Mouse (Mus musculus) brain, embryonic 18.5 days (tissue): ENCODE results near the gene Cyfip2.

ENCODE experiments used
- DNase-seq: peaks from one replicate; pipeline ENCODE4 v3.0.0-alpha.2; 2012; ENCODE audit warnings: low read depth, low spot score

Gene Cyfip2

GRCm38 (mm10) chr11:46236976-46237375 lies 75.7 kb downstream of the Cyfip2 start:
- no peak for DNase-seq

DNA sequence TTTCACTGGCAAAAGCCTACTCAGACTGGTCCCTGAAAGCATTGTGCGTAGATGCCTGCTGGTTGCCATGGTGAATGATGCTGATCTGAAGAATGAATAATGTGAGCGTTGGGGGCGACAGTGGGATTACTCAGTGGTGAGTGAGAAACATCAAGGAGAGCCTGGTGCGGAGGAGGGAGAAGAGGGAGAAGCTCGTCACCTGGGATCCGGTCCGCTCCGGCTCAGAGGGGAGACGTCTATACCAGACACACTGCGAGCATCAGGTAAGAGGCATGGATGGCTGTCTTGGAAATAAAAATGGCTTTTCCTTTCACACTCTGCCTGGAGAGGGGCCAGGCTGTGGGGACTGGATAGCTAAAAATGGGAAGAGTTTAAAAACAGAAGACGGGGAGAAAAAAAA lies 77.3 kb downstream of the Cyfip2 start, which contains the start of gene Fndc9:
Fndc9 (plus strand) TSS at position 198 of the 400 bp plus-strand sequence.
- peak; percentile 69 for DNase-seq

- no peak for DNase-seq
Observed at GRCm38 (mm10) chr11:46233966-46234365, 78.7 kb downstream of the Cyfip2 start.

GRCm38 (mm10) chr11:46232803-46233202 lies 79.9 kb downstream of the Cyfip2 start:
- DNase-seq, result no peak

DNA sequence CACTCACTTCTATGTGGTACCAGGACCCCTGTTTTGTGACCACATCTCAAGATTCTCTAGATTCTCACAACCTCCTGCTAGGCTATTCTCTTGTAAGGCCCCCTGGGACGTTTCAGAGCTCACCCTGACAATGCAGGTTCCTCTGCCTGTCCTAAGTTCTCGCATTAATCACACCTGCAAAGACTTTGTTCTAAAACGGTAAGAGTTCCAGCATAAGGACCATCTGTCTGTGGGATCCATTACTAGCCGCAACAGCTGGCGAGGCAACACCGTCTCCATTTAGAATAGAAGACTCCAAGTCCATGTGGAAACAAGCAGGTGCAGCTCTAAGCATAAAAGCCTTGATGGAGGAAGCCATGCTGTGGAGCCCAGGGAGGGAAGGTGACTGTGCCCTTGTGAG lies 82.5 kb downstream of the Cyfip2 start:
- no peak for DNase-seq

GRCm38 (mm10) chr11:46225345-46225744 lies 87.3 kb downstream of the Cyfip2 start:
- DNase-seq, result no peak

DNA sequence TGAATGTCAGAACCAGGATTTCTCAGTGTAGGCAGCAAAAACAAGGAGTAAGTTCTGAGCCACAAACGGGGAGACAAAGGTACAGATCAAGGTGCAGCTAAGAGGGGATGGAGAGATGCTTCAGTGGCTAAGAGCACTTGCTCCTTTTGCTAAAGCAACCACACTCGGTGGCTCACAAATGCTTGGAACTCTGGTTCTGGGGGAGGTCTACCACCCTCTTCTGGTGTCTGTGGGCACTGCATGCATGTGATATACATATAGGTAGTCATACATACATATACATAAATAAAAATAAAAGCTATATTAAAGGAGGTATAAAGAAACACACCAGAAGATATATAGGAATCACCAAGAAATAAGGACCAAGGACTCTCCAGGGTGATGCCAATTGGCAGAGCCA lies 89.1 kb downstream of the Cyfip2 start:
- no peak for DNase-seq

- DNase-seq, result no peak
Observed at GRCm38 (mm10) chr11:46220211-46220610, 92.4 kb downstream of the Cyfip2 start.

GRCm38 (mm10) chr11:46219380-46219779 lies 93.3 kb downstream of the Cyfip2 start:
- DNase-seq, result no peak

GRCm38 (mm10) chr11:46218584-46218983 lies 94.1 kb downstream of the Cyfip2 start:
- no peak for DNase-seq

DNA sequence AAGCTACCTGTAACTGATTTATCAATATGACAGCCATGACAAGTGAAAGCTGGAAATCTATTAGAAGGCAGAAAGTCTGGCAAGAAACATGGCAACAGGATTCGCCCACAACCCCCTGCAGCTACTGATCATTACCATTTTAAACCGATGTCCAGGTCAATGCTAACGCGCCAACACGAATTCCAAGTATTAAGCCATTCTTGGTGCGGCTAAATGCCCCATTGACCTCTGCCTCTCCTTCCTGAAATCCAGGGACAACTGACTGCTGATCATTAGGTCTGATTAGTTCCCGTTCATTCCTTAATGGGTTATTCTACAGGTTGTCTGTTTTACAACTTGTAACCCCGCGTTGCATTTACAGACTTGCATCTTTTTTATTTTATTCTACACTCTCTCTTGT lies 95.0 kb downstream of the Cyfip2 start:
- no peak for DNase-seq

DNA sequence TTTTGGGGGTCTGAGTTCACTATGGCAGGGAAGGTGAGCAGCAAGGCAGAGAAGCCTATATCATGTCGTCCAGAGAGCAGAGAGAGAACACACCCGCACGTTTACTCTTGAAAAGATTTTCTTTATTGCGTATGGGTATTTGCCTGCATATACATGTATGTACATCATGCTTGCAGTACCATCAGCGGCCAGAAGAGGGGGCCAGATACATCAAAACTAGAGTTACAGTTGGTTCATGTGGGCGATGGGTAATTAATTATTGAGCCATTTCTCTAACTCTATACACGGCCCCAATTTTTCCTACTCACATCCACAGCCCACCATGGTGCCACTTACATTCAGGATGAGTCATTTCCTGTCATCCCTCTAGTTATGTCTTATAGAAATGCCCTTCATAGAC lies 96.0 kb downstream of the Cyfip2 start:
- DNase-seq, result no peak

DNA sequence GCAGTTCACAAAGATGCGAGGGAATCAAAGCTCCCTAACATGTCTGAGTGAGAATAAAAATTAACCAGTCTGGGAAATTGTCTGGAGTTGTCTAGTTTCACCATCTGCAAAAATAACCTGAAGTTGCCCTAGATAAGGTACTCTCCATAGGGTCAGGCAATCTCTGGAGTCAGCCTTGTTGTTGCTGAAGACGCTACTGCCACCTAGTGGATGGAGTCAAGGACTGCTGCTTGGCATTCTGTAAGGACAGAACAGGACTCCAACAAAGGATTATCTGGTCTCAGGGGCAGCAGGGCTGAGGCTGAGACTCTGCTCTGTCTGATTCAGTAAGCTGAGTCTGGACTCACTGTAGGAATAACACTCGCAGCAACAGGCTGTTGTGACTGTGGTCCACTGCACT lies 97.3 kb downstream of the Cyfip2 start:
- peak; percentile 74 for DNase-seq

GRCm38 (mm10) chr11:46214368-46215230 lies 98.1 kb downstream of the Cyfip2 start:
- DNase-seq, result no peak

GRCm38 (mm10) chr11:46213844-46214243 lies 98.8 kb downstream of the Cyfip2 start:
- DNase-seq, result no peak

DNA sequence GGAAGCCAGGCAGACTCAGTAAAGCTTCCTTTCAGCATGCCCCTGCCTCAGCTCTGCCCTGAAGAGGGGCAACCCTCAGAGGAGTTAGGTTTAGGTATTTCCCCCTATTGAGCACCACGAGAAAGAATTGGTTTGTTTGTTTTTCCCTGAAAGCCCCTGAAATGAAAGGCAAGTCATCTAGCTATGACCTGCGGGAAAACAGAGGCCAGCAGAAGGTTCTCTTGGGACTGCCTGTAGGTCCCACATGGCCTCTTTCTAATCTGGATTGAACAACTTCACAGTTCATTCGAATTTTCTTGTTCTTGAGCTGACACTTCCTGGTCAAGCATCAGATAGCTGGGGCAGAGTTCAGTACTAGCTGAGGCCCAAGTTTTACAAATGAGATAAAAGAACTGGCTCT lies 100.8 kb downstream of the Cyfip2 start:
- no peak for DNase-seq

DNA sequence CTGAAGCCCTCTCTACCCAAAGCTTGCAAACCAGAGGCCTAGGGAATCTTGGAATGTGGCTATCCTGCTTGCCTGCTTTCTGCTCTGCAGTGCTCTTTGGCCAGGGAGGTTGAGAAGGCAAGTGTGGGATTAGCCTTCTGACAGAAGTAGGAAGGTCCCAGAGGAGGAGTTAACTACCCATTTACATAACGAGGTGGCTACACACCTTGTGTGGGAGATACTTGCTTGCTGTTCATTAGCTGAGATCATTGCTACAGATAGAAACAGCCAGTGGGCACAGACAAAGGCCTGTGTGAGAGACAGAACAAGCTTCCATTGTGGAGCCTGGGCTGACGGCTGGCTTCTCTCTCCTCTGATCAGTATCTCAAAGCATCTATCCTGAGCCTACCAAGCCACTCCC lies 102.8 kb downstream of the Cyfip2 start:
- no peak for DNase-seq

DNA sequence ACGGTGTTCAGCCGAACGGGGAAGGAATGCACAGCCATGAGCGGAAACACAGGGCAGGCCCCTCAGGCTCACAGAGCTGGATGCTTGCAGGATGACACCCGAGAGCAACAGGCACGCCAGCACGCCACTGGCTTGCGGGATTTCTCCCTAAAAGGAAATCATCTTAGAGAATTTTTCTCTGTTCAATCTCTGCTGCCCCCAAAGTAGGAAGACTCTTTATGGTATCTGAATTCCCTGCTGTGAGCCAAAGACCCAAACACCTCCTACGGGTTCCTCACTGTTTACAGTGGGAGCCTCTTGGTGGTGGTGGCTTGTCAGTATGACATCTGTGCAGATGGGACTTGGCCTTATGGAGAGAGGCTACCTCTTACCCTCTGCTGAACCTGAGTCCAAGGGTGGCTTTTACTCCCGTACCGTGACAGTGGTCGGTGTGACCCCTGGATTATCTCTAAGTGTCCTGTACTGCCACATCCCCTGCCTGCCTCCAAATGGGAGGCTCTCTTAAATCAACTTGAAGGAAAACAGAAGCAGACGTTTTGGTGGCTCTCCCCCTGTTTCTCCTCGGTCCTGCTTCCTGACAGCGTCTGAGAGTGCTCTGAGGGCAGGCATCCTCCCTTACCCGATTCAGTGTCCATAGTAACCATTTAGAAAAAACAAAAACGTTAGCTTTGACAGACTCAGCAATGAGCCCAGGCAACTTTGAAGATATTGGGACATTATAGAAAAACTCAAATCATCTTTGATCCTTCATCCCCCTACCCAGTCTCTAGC lies 106.8 kb downstream of the Cyfip2 start:
- no peak for DNase-seq

DNA sequence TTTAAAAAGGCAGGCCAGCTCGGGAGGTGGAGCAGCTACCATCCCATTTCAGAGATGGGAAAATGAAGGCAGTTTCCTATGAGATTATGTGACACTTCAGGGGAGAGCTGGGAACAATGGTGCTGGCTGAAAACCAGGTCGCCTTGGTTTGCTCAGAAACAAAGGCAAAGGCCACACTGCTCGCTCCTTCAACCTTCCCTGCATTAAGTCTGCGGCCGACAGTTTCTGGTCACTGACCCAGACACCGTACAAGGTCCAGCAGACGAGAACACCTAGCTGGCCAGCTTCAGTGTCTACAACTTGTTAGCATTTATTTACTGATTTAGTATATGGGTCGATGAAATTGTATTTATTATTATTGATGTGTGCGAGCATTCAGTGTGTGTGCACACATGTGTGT lies 107.8 kb downstream of the Cyfip2 start:
- DNase-seq, result no peak

DNA sequence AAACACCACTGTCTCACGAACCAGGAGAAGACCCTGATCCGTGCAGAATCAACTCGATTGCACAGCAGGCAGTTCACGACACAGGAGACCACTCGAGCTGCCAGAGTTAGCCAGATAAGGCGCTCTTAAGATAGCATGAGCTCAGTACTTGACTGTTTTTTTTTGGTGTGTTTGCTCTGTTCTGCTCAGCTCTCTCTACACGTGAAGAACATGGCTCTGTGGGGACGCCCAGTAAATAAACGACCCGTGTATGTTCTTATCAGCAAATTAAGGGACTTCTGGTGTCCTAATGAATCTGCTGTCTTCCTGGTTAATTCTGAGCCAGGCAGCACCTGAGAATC lies 110.1 kb downstream of the Cyfip2 start:
- no peak for DNase-seq

GRCm38 (mm10) chr11:46201636-46202546 lies 110.8 kb downstream of the Cyfip2 start:
- no peak for DNase-seq

- DNase-seq, result no peak
Observed at GRCm38 (mm10) chr11:46200664-46201063, 112.0 kb downstream of the Cyfip2 start.
